ENCODE assay signal across 23 mouse cellular contexts in the genomic region with DNA sequence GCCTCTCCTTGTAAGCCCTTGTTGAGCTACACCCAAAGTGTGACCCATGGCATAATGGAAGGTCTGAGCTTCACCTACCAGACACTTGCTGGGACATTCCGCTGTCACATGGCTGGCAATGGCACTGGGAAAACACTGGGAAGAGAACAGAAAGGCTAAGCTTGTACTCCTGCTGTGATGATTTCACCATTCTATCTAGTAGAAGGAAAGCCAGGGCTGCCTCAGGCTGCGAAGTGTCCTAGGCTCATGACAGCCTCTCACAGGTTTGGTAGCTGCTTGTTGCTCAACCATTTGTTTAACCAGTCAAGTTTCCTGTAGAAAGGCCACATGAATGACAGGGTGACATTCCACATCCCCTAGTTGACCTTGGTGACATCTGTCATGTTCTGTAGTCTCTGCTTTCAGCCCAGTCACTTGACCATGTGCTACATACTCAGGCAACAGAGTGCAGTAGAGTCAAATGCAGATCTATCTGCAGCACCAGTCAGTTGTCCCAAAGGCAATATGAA. TPM values are rescaled to one million over a fixed set of nuclear protein-coding genes. Genes with fewer than 3 reads are reported as not detected.
"Had no signal": no experiment of that assay in that cellular context is flagged by ENCODE, and none has a peak within 500 bp of the region (broad histone marks: within the 10 kb centered on the region; RNA-seq: fewer than 3 reads in every experiment).

No protein-coding gene starts in this region.

- H3K4me3 ChIP-seq: lung, embryonic 15.5 days; megakaryocyte, embryonic 14.5 days; myocyte; neural tube, embryonic 13.5 days; neural tube, embryonic 15.5 days; stomach, embryonic 15.5 days had no signal

- H3K36me3 ChIP-seq: lung, embryonic 15.5 days; neural tube, embryonic 13.5 days; neural tube, embryonic 15.5 days; stomach, embryonic 15.5 days had no signal

- ATAC-seq: lung, postnatal 0 days; midbrain, embryonic 16.5 days had no signal

- H3K9me3 ChIP-seq: lung, embryonic 15.5 days; neural tube, embryonic 13.5 days; neural tube, embryonic 15.5 days; stomach, embryonic 15.5 days had no signal

- H3K9ac ChIP-seq: lung, embryonic 15.5 days; neural tube, embryonic 13.5 days; neural tube, embryonic 15.5 days; stomach, embryonic 15.5 days had no signal

- H3K27me3 ChIP-seq: neural tube, embryonic 13.5 days; neural tube, embryonic 15.5 days; stomach, embryonic 15.5 days had no signal

- H3K27ac ChIP-seq: lung, embryonic 15.5 days; macrophage; neural tube, embryonic 13.5 days; neural tube, embryonic 15.5 days; stomach, embryonic 15.5 days; stomach, postnatal 0 days had no signal

- H3K4me1 ChIP-seq: lung, embryonic 15.5 days; neural tube, embryonic 15.5 days; stomach, embryonic 15.5 days had no signal

- H3K4me2 ChIP-seq: lung, embryonic 15.5 days; midbrain, embryonic 11.5 days; neural tube, embryonic 13.5 days; neural tube, embryonic 15.5 days; stomach, embryonic 15.5 days had no signal

- DNase-seq: lung, adult 2 months; lung, postnatal 14 days; lung, postnatal 36 days; midbrain, embryonic 14.5 days; right cerebral cortex, postnatal 14 days; thymus, adult 2 months; thymus, postnatal 25 days; thymus, postnatal 4 days had no signal

RNA-seq across cellular contexts. Expression of gene Ttll8, which starts 9.9 kb away (rescaled TPM):
- total RNA-seq: megakaryocyte progenitor cell, adult 5-6 weeks had no signal
- polyA plus RNA-seq: lung, embryonic 15.5 days; macrophage; midbrain, embryonic 11.5 days; midbrain, embryonic 14.5 days; myocyte; neural tube, embryonic 11.5 days; neural tube, embryonic 13.5 days; spleen, adult 2 months; stomach, embryonic 15.5 days; stomach, postnatal 0 days; urinary bladder, adult 2 months had no signal

RNA-seq across cellular contexts. Expression of gene Mlc1, which starts 14.7 kb away (rescaled TPM):
- total RNA-seq: megakaryocyte progenitor cell, adult 5-6 weeks had no signal
- polyA plus RNA-seq: macrophage; myocyte; stomach, postnatal 0 days had no signal

RNA-seq across cellular contexts. Expression of gene Mov10l1, which starts 18.6 kb away (rescaled TPM):
- total RNA-seq: megakaryocyte progenitor cell, adult 5-6 weeks had no signal
- polyA plus RNA-seq: macrophage; midbrain, embryonic 11.5 days; midbrain, embryonic 14.5 days; midbrain, embryonic 16.5 days; myocyte; neural tube, embryonic 11.5 days; neural tube, embryonic 15.5 days; spleen, adult 2 months; stomach, postnatal 0 days had no signal
